Mouse (Mus musculus): Measurements from ENCODE around the gene Avp. TPM values are rescaled to one million over a fixed set of nuclear protein-coding genes. Genes with fewer than 3 reads are reported as not detected.

The Avp gene
- polyA plus RNA-seq, 1 experiment, result not detected

DNA sequence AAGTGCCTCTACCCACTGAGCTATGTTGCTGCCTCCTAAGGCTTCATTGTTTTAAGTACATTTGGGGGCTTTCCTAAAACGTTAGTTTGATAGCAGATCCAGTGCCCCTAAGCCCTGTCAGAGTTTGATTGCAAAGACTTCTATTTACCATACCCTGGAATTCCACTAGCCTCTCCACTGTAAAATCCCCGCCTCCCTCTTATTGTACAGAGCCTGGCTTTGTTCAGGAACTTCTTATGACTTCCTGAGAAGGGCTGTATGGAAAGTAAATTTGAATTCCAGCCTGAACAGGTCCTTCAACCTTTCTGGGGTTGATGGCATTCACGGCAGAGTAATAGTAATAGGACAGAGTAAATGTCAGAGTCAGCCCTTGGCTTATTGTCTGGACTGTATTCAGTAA lies 45.5 kb downstream of the Avp start:
- TF ChIP-seq POLR2A (IDR thresholded peaks at IDR 0.05; ENCODE audit: low read depth, low read length) (no peak), CTCF (conservative IDR thresholded peaks at IDR 0.05; ENCODE audit: insufficient read depth, insufficient read length, low read depth, low read length) (no peak)
- Histone ChIP-seq H3K4me1 (ENCODE audit: control insufficient read depth, insufficient read depth, low read length) (no peaks in the 10 kb centered on the region), H3K4me3 (ENCODE audit: insufficient read depth, low read depth, low read length) (no peak overlapping the region), H3K27ac (ENCODE audit: insufficient read depth, low read depth, low read length) (no peak overlapping the region), H3K36me3 (ENCODE audit: control insufficient read depth, insufficient read depth, low read length) (peaks cover 3% of the 10 kb centered on the region), H3K27me3 (replicated peaks; ENCODE audit: control insufficient read depth, insufficient read depth, low read length) (no peaks in the 10 kb centered on the region)
- 77% methylated on average over 3 of the region's 3 CpGs for WGBS
- DNase-seq, result no peak

DNA sequence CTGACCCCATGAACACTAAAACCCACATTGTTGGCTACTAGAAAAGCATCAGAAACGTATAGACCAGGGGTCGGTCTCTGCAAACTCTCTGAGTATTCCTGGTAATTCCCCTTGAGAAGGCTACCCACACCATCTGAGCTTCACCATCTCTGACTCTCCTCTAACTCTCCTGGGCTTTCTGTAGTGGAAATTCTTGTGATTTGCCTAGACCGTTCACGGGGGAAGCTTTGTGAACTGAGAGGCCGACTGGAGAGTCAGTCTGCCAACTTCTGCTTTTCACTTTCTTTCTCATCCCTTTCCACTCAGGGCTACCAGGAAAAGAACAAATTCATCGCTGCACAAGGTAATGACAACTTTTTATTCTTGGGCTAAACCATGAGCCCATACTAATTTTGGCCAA lies 47.3 kb downstream of the Avp start:
- H3K27me3 ChIP-seq (replicated peaks; ENCODE audit: control insufficient read depth, insufficient read depth, low read length), result no peaks in the 10 kb centered on the region
- peaks cover 3% of the 10 kb centered on the region for H3K36me3 ChIP-seq (ENCODE audit: control insufficient read depth, insufficient read depth, low read length)
- TF ChIP-seq POLR2A (IDR thresholded peaks at IDR 0.05; ENCODE audit: low read depth, low read length) (no peak), CTCF (conservative IDR thresholded peaks at IDR 0.05; ENCODE audit: insufficient read depth, insufficient read length, low read depth, low read length) (no peak)
- DNase-seq, result no peak
- no peak overlapping the region for H3K27ac ChIP-seq (ENCODE audit: insufficient read depth, low read depth, low read length)
- H3K4me1 ChIP-seq (ENCODE audit: control insufficient read depth, insufficient read depth, low read length), result no peaks in the 10 kb centered on the region
- no peak overlapping the region for H3K4me3 ChIP-seq (ENCODE audit: insufficient read depth, low read depth, low read length)
- 88% methylated on average over 6 of the region's 6 CpGs for WGBS

DNA sequence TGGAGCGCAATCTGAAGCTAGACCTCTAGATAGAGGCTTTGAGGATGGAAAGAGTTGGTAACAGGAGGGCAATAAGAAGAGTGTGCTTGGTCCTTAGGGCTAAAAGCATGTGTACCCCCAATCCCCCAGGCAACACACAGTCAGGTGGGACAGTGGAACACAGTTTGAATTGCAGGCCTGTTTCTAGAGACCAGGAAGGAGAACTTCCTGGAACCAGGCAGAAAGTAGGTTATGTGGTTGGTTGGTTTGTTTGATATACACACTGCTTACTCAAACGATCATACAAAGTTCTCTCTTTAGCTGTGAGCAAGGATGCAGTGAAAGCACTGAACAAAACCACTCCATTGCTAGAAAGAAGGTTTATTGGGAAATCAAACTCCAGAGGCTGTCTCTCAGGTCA lies 50.2 kb downstream of the Avp start:
- TF ChIP-seq CTCF (conservative IDR thresholded peaks at IDR 0.05; ENCODE audit: insufficient read depth, insufficient read length, low read depth, low read length) (no peak), POLR2A (IDR thresholded peaks at IDR 0.05; ENCODE audit: low read depth, low read length) (no peak)
- Histone ChIP-seq H3K36me3 (ENCODE audit: control insufficient read depth, insufficient read depth, low read length) (peaks cover under 1% of the 10 kb centered on the region), H3K27me3 (replicated peaks; ENCODE audit: control insufficient read depth, insufficient read depth, low read length) (no peaks in the 10 kb centered on the region), H3K4me1 (ENCODE audit: control insufficient read depth, insufficient read depth, low read length) (no peaks in the 10 kb centered on the region), H3K27ac (ENCODE audit: insufficient read depth, low read depth, low read length) (no peak overlapping the region), H3K4me3 (ENCODE audit: insufficient read depth, low read depth, low read length) (no peak overlapping the region)
- DNase-seq, result no peak
- WGBS, result 72% methylated on average over 2 of the region's 2 CpGs

Other genes starting within 250 kb of the Avp start
- gene Cpxm1, start 185.0 kb downstream of the Avp start, polyA plus RNA-seq (2012; rRNA removed), result 14.7 and 15.0 TPM in 2 replicates
- not detected in 2 replicates for gene Gm28372, start 177.3 kb downstream of the Avp start, polyA plus RNA-seq (2012; rRNA removed)
- gene 1700020A23Rik, start 177.3 kb downstream of the Avp start, polyA plus RNA-seq (2012; rRNA removed), result 0.19 TPM in 1 of 2 replicates, not detected in the other
- gene Tmem239, start 176.1 kb downstream of the Avp start, polyA plus RNA-seq (2012; rRNA removed), result not detected in 2 replicates
- 50.8 and 56.0 TPM in 2 replicates for gene Vps16, start 158.2 kb downstream of the Avp start, polyA plus RNA-seq (2012; rRNA removed)
- gene Pced1a, start 157.9 kb downstream of the Avp start, polyA plus RNA-seq (2012; rRNA removed), result 27.4 and 33.4 TPM in 2 replicates
- gene Ptpra, start 132.3 kb downstream of the Avp start, polyA plus RNA-seq (2012; rRNA removed), result 49.9 and 59.2 TPM in 2 replicates
- 86.9 and 116 TPM in 2 replicates for gene Mrps26, start 18.8 kb downstream of the Avp start, polyA plus RNA-seq (2012; rRNA removed)
- gene Oxt, start 6.4 kb downstream of the Avp start, polyA plus RNA-seq (2012; rRNA removed), result not detected in 2 replicates
- 3.4 and 4.0 TPM in 2 replicates for gene Fastkd5, start 47.5 kb upstream of the Avp start, polyA plus RNA-seq (2012; rRNA removed)
- 7.3 and 8.0 TPM in 2 replicates for gene Ubox5, start 47.5 kb upstream of the Avp start, polyA plus RNA-seq (2012; rRNA removed)
- 169 and 188 TPM in 2 replicates for gene Lzts3, start 60.2 kb upstream of the Avp start, polyA plus RNA-seq (2012; rRNA removed)
- gene Ddrgk1, start 82.1 kb upstream of the Avp start, polyA plus RNA-seq (2012; rRNA removed), result 143 and 152 TPM in 2 replicates
- gene Itpa, start 85.1 kb upstream of the Avp start, polyA plus RNA-seq (2012; rRNA removed), result 33.9 and 34.2 TPM in 2 replicates
- gene Slc4a11, start 115.0 kb upstream of the Avp start, polyA plus RNA-seq (2012; rRNA removed), result 30.6 and 40.7 TPM in 2 replicates